Mouse (Mus musculus): ENCODE measurements at regions not wholly inside any gene's neighbourhood (a gene's known extent, or its start where the extent isn't known, plus 50 kb on each side); places are given as distances from the start of the nearest gene placed in this dataset.

- no peak for TF ChIP-seq CTCF (conservative IDR thresholded peaks at IDR 0.05; ENCODE audit: insufficient read depth, insufficient read length, low read depth, low read length)
- no peak for TF ChIP-seq POLR2A (IDR thresholded peaks at IDR 0.05; ENCODE audit: low read depth, low read length)
- DNase-seq = peak; percentile 76
- Histone ChIP-seq H3K27ac (ENCODE audit: insufficient read depth, low read depth, low read length) (peak overlapping the region; percentile 62; the same call in 1 of the 2 replicates), H3K27me3 (replicated peaks; ENCODE audit: control insufficient read depth, insufficient read depth, low read length) (no peaks in the 10 kb centered on the region), H3K36me3 (ENCODE audit: control insufficient read depth, insufficient read depth, low read length) (no peaks in the 10 kb centered on the region), H3K4me3 (ENCODE audit: insufficient read depth, low read depth, low read length) (no peak overlapping the region), H3K4me1 (ENCODE audit: control insufficient read depth, insufficient read depth, low read length) (peaks cover 12% of the 10 kb centered on the region; the same call in 1 of the 2 replicates)
- WGBS = 47% methylated on average over 2 of the region's 2 CpGs
These were observed 782.0 kb downstream of the Nr2f2 start for GRCm38 (mm10) chr7:69584516-69584915.

GRCm38 (mm10) chr7:69583901-69584300 is 782.6 kb downstream of the Nr2f2 start:
- Histone ChIP-seq H3K4me1 (ENCODE audit: control insufficient read depth, insufficient read depth, low read length) (peaks cover 12% of the 10 kb centered on the region; the same call in 1 of the 2 replicates), H3K36me3 (ENCODE audit: control insufficient read depth, insufficient read depth, low read length) (no peaks in the 10 kb centered on the region), H3K27ac (ENCODE audit: insufficient read depth, low read depth, low read length) (no peak overlapping the region), H3K27me3 (replicated peaks; ENCODE audit: control insufficient read depth, insufficient read depth, low read length) (no peaks in the 10 kb centered on the region), H3K4me3 (ENCODE audit: insufficient read depth, low read depth, low read length) (no peak overlapping the region)
- TF ChIP-seq CTCF (conservative IDR thresholded peaks at IDR 0.05; ENCODE audit: insufficient read depth, insufficient read length, low read depth, low read length) (no peak), POLR2A (IDR thresholded peaks at IDR 0.05; ENCODE audit: low read depth, low read length) (no peak)
- DNase-seq = peak; percentile 7
- 56% methylated on average over 1 of the region's 1 CpGs for WGBS

- Histone ChIP-seq H3K4me3 (ENCODE audit: insufficient read depth, low read depth, low read length) (no peak overlapping the region), H3K27ac (ENCODE audit: insufficient read depth, low read depth, low read length) (no peak overlapping the region), H3K4me1 (ENCODE audit: control insufficient read depth, insufficient read depth, low read length) (peaks cover 12% of the 10 kb centered on the region; the same call in 1 of the 2 replicates), H3K27me3 (replicated peaks; ENCODE audit: control insufficient read depth, insufficient read depth, low read length) (no peaks in the 10 kb centered on the region), H3K36me3 (ENCODE audit: control insufficient read depth, insufficient read depth, low read length) (no peaks in the 10 kb centered on the region)
- TF ChIP-seq CTCF (conservative IDR thresholded peaks at IDR 0.05; ENCODE audit: insufficient read depth, insufficient read length, low read depth, low read length) (no peak), POLR2A (IDR thresholded peaks at IDR 0.05; ENCODE audit: low read depth, low read length) (no peak)
- WGBS = 85% methylated on average over 6 of the region's 6 CpGs
- DNase-seq = no peak
These were observed 784.9 kb downstream of the Nr2f2 start for GRCm38 (mm10) chr7:69581668-69582067.

GRCm38 (mm10) chr7:69578958-69579810 is 787.4 kb downstream of the Nr2f2 start:
- H3K27ac ChIP-seq (ENCODE audit: insufficient read depth, low read depth, low read length) = no peak overlapping the region
- H3K36me3 ChIP-seq (ENCODE audit: control insufficient read depth, insufficient read depth, low read length) = no peaks in the 10 kb centered on the region
- TF ChIP-seq CTCF (conservative IDR thresholded peaks at IDR 0.05; ENCODE audit: insufficient read depth, insufficient read length, low read depth, low read length) (no peak), POLR2A (IDR thresholded peaks at IDR 0.05; ENCODE audit: low read depth, low read length) (no peak)
- no peak overlapping the region for H3K4me3 ChIP-seq (ENCODE audit: insufficient read depth, low read depth, low read length)
- no peaks in the 10 kb centered on the region for H3K27me3 ChIP-seq (replicated peaks; ENCODE audit: control insufficient read depth, insufficient read depth, low read length)
- WGBS = 57% methylated on average over 18 of the region's 18 CpGs
- no peak for DNase-seq
- H3K4me1 ChIP-seq (ENCODE audit: control insufficient read depth, insufficient read depth, low read length) = peaks cover 5% of the 10 kb centered on the region; the same call in 1 of the 2 replicates

GRCm38 (mm10) chr7:69577754-69578153 is 788.8 kb downstream of the Nr2f2 start:
- Histone ChIP-seq H3K27me3 (replicated peaks; ENCODE audit: control insufficient read depth, insufficient read depth, low read length) (no peaks in the 10 kb centered on the region), H3K4me1 (ENCODE audit: control insufficient read depth, insufficient read depth, low read length) (no peaks in the 10 kb centered on the region), H3K27ac (ENCODE audit: insufficient read depth, low read depth, low read length) (no peak overlapping the region), H3K36me3 (ENCODE audit: control insufficient read depth, insufficient read depth, low read length) (no peaks in the 10 kb centered on the region), H3K4me3 (ENCODE audit: insufficient read depth, low read depth, low read length) (no peak overlapping the region)
- TF ChIP-seq POLR2A (IDR thresholded peaks at IDR 0.05; ENCODE audit: low read depth, low read length) (no peak), CTCF (conservative IDR thresholded peaks at IDR 0.05; ENCODE audit: insufficient read depth, insufficient read length, low read depth, low read length) (no peak)
- WGBS = 89% methylated on average over 6 of the region's 6 CpGs
- no peak for DNase-seq

- no peak overlapping the region for H3K4me3 ChIP-seq (ENCODE audit: insufficient read depth, low read depth, low read length)
- WGBS = 87% methylated on average over 6 of the region's 6 CpGs
- no peak for DNase-seq
- H3K27ac ChIP-seq (ENCODE audit: insufficient read depth, low read depth, low read length) = no peak overlapping the region
- TF ChIP-seq POLR2A (IDR thresholded peaks at IDR 0.05; ENCODE audit: low read depth, low read length) (no peak), CTCF (conservative IDR thresholded peaks at IDR 0.05; ENCODE audit: insufficient read depth, insufficient read length, low read depth, low read length) (no peak)
- H3K27me3 ChIP-seq (replicated peaks; ENCODE audit: control insufficient read depth, insufficient read depth, low read length) = no peaks in the 10 kb centered on the region
- no peaks in the 10 kb centered on the region for H3K36me3 ChIP-seq (ENCODE audit: control insufficient read depth, insufficient read depth, low read length)
- no peaks in the 10 kb centered on the region for H3K4me1 ChIP-seq (ENCODE audit: control insufficient read depth, insufficient read depth, low read length)
These were observed 789.9 kb downstream of the Nr2f2 start for GRCm38 (mm10) chr7:69576596-69576995.

- H3K4me1 ChIP-seq (ENCODE audit: control insufficient read depth, insufficient read depth, low read length) = no peaks in the 10 kb centered on the region
- H3K27me3 ChIP-seq (replicated peaks; ENCODE audit: control insufficient read depth, insufficient read depth, low read length) = no peaks in the 10 kb centered on the region
- WGBS = 65% methylated on average over 5 of the region's 5 CpGs
- no peak for DNase-seq
- H3K27ac ChIP-seq (ENCODE audit: insufficient read depth, low read depth, low read length) = no peak overlapping the region
- TF ChIP-seq POLR2A (IDR thresholded peaks at IDR 0.05; ENCODE audit: low read depth, low read length) (no peak), CTCF (conservative IDR thresholded peaks at IDR 0.05; ENCODE audit: insufficient read depth, insufficient read length, low read depth, low read length) (no peak; the same call in 1 of the 2 replicates)
- no peaks in the 10 kb centered on the region for H3K36me3 ChIP-seq (ENCODE audit: control insufficient read depth, insufficient read depth, low read length)
- no peak overlapping the region for H3K4me3 ChIP-seq (ENCODE audit: insufficient read depth, low read depth, low read length)
These were observed 792.8 kb downstream of the Nr2f2 start for GRCm38 (mm10) chr7:69573730-69574129.
